In genomic region chr11:117326140-117326725, GRCm38 (mm10) we compare ENCODE assay signal across 8 mouse cellular contexts.
DNase-seq lines count a peak whose midpoint lies in the region; ATAC-seq lines count a peak whose summit lies in the region.

No protein-coding gene starts in this region.

- H3K27me3 ChIP-seq in neural tube, embryonic 14.5 days (ENCODE audit: control insufficient read depth, insufficient read depth, low read length): no peaks in the 10 kb centered on the region
- no peaks in the 10 kb centered on the region for H3K27me3 ChIP-seq in stomach, embryonic 15.5 days (replicated peaks)

- intact Hi-C loops in left cerebral cortex, postnatal 36 days (cut with DNase I): no loop called here

- no peak overlapping the region for H3K4me2 ChIP-seq in neural tube, embryonic 14.5 days (ENCODE audit: low read depth, low read length)
- no peak overlapping the region for H3K4me2 ChIP-seq in stomach, embryonic 15.5 days

- H3K9me3 ChIP-seq in neural tube, embryonic 14.5 days (ENCODE audit: control insufficient read depth, low read length): no peaks in the 10 kb centered on the region
- H3K9me3 ChIP-seq in stomach, embryonic 15.5 days: no peaks in the 10 kb centered on the region

- H3K36me3 ChIP-seq in neural tube, embryonic 14.5 days (ENCODE audit: control insufficient read depth, insufficient read depth, low read length): no peaks in the 10 kb centered on the region
- H3K36me3 ChIP-seq in stomach, embryonic 15.5 days: no peaks in the 10 kb centered on the region

- H3K9ac ChIP-seq in neural tube, embryonic 14.5 days (replicated peaks; ENCODE audit: low read depth, low read length): no peak overlapping the region
- no peak overlapping the region for H3K9ac ChIP-seq in stomach, embryonic 15.5 days

- 58% methylated on average over 4 of the region's 4 CpGs for WGBS in neural tube, embryonic 14.5 days
- WGBS in stomach, embryonic 15.5 days: 49% methylated on average over 4 of the region's 4 CpGs

- DNase-seq in cerebellum, postnatal 10 days: peak; percentile 44 to 47
- no peak for DNase-seq in cerebellum, adult 18-20 months
- DNase-seq in neural tube, embryonic 10.5 days (ENCODE audit: extremely low spot score, low spot score): no peak
- DNase-seq in left cerebral cortex, postnatal 36 days (ENCODE audit: low spot score in 2 of 2): peak; percentile 72 to 77
- no peak for DNase-seq in gastrocnemius, postnatal 25 days

- H3K4me1 ChIP-seq in neural tube, embryonic 14.5 days (ENCODE audit: control insufficient read depth, insufficient read depth, low read length): peaks cover 18% of the 10 kb centered on the region
- H3K4me1 ChIP-seq in stomach, embryonic 15.5 days: peaks cover 54% of the 10 kb centered on the region

- no peak overlapping the region for H3K4me3 ChIP-seq in neural tube, embryonic 14.5 days (ENCODE audit: low read depth, low read length)
- no peak overlapping the region for H3K4me3 ChIP-seq in stomach, embryonic 15.5 days (replicated peaks)

- H3K27ac ChIP-seq in neural tube, embryonic 14.5 days (ENCODE audit: low read depth, low read length): peak overlapping the region; percentile 40; the same call in 1 of the 2 replicates
- peak overlapping the region; percentile 32 for H3K27ac ChIP-seq in stomach, embryonic 15.5 days

- no peak for ATAC-seq in neural tube, embryonic 14.5 days (ENCODE audit: low read depth)
- ATAC-seq in stomach, embryonic 15.5 days (ENCODE audit: insufficient read depth, low FRiP score, low read depth): no peak
- no peak for ATAC-seq in inflammation-experienced regulatory T-cells, adult 6 months

Comparison
In these comparisons a context has a peak if more than half of its experiments do, and no peak if none do; other contexts are left out.
1. DNase-seq: peak in cerebellum, postnatal 10 days (2 of 2) and left cerebral cortex, postnatal 36 days (2 of 2); none in cerebellum, adult 18-20 months (0 of 2), neural tube, embryonic 10.5 days (single experiment) and gastrocnemius, postnatal 25 days (single experiment).